Mouse (Mus musculus) myocyte (in vitro differentiated cells): ENCODE measurements around the gene Bysl.

Experiments
- CEBPB ChIP-seq: IDR thresholded peaks from 2 replicates; pipeline ENCODE4 v1.6.1; 2011; ENCODE audit warnings: mild to moderate bottlenecking, moderate library complexity; ENCODE audit not compliant: poor library complexity, insufficient read depth, severe bottlenecking
- E2F4 ChIP-seq: IDR thresholded peaks from one replicate; pipeline ENCODE4 v1.6.1; 2011; ENCODE audit warnings: mild to moderate bottlenecking, control low read depth, moderate library complexity; ENCODE audit not compliant: insufficient read depth
- MAX ChIP-seq: IDR thresholded peaks from one replicate; pipeline ENCODE4 v1.6.1; 2011; ENCODE audit warnings: low read depth, mild to moderate bottlenecking, control low read depth
- MYOD1 ChIP-seq, 3 experiments: IDR thresholded peaks; one replicate each; pipeline ENCODE4 v1.6.1; 2011; ENCODE audit warnings: control low read depth in 2 of 3, low read depth in 2 of 3, mild to moderate bottlenecking in 2 of 3, moderate library complexity in 1 of 3; ENCODE audit not compliant: insufficient read length in 2 of 3, control insufficient read depth in 1 of 3
- POLR2A ChIP-seq: IDR thresholded peaks from one replicate; pipeline ENCODE4 v1.6.1; 2011; ENCODE audit warnings: low read depth, mild to moderate bottlenecking, control low read depth, moderate library complexity; ENCODE audit not compliant: insufficient read length
- POLR2AphosphoS2 ChIP-seq: IDR thresholded peaks from one replicate; pipeline ENCODE4 v1.6.1; 2011; ENCODE audit warnings: low read depth, control low read depth; ENCODE audit not compliant: insufficient read length
- REST ChIP-seq: IDR thresholded peaks from one replicate; pipeline ENCODE4 v1.6.1; 2011; ENCODE audit warnings: mild to moderate bottlenecking, control low read depth, moderate library complexity; ENCODE audit not compliant: insufficient read depth, insufficient read length
- SRF ChIP-seq: IDR thresholded peaks from one replicate; pipeline ENCODE4 v1.6.1; 2011; ENCODE audit warnings: low read depth; ENCODE audit not compliant: control insufficient read depth, insufficient read length
- TCF12 ChIP-seq: IDR thresholded peaks from one replicate; pipeline ENCODE4 v1.6.1; 2011; ENCODE audit warnings: mild to moderate bottlenecking, control low read depth; ENCODE audit not compliant: poor library complexity, insufficient read depth, severe bottlenecking
- USF1 ChIP-seq: IDR thresholded peaks from one replicate; pipeline ENCODE4 v1.6.1; 2011; ENCODE audit warnings: low read depth, mild to moderate bottlenecking, control low read depth, moderate library complexity

DNA sequence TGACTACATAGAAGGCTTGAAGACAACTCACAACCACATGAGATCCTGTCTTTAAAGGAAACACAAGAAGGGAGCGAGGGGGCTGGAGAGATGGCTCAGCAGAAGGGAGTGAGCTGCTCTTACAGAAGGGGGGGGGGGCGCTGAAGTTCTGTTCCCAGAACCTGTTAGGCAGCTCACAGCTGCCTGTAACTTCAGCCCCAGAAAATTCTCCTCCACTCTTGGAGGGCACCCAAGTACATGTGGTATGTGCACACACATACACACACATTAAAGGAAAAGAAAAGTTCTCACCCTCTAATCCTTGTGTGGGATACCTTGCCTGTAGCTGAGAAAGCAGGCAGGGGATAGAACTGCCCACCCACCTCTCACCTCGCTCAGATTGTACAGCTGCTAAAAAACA lies 54.1 kb downstream of the Bysl start:
- no peak for TF ChIP-seq E2F4
- TF ChIP-seq MAX: no peak
- no peak for TF ChIP-seq CEBPB
- no peak for TF ChIP-seq POLR2A
- TF ChIP-seq MYOD1 (IDR thresholded peaks at IDR 0.05; ENCODE audit: control insufficient read depth in 1 of 3, insufficient read length in 2 of 3, low read depth in 2 of 3): no peak
- no peak for TF ChIP-seq TCF12
- TF ChIP-seq USF1: no peak
- no peak for TF ChIP-seq REST
- no peak for TF ChIP-seq POLR2AphosphoS2
- no peak for TF ChIP-seq SRF
